Mouse (Mus musculus) hindbrain, embryonic 16.5 days (tissue): ENCODE measurements at regions not wholly inside any gene's neighbourhood (a gene's known extent, or its start where the extent isn't known, plus 50 kb on each side); places are given as distances from the start of the nearest gene placed in this dataset.
A peak's percentile ranks its signal among the peaks of the same experiment; 100 is the strongest.

ENCODE experiments used
- ATAC-seq: fragments of 200-750 bp; cut with Nextera tagmentation; 2 replicates; pipeline ENCODE4 v1.8.0; 2017; ENCODE audit warnings: moderate TSS enrichment, moderate library complexity
- H3K27ac ChIP-seq: fragments of 300-500 bp; sonication (generic); 2 replicates; pipeline ENCODE4 v1.5.1; 2014; ENCODE audit warnings: low read depth, mild to moderate bottlenecking, control low read depth, low read length, moderate library complexity
- H3K27me3 ChIP-seq: fragments of 300-500 bp; sonication (generic); replicated peaks from 2 replicates; pipeline ENCODE4 v1.6.1; 2014; ENCODE audit warnings: low read length; ENCODE audit not compliant: control insufficient read depth, insufficient read depth
- H3K36me3 ChIP-seq: fragments of 300-500 bp; sonication (generic); 2 replicates; pipeline ENCODE4 v1.6.1; 2014; ENCODE audit warnings: mild to moderate bottlenecking, low read length, moderate library complexity, mixed read lengths; ENCODE audit not compliant: control insufficient read depth, insufficient read depth
- H3K4me1 ChIP-seq: fragments of 300-500 bp; sonication (generic); 2 replicates; pipeline ENCODE4 v1.6.1; 2014; ENCODE audit warnings: low read depth, low read length; ENCODE audit not compliant: control insufficient read depth, insufficient read depth
- H3K4me2 ChIP-seq: fragments of 300-500 bp; sonication (generic); 2 replicates; pipeline ENCODE4 v1.6.1; 2014; ENCODE audit warnings: mild to moderate bottlenecking, low read length, control low read depth, moderate library complexity
- H3K4me3 ChIP-seq: fragments of 300-500 bp; sonication (generic); 2 replicates; pipeline ENCODE4 v1.5.1; 2014; ENCODE audit warnings: mild to moderate bottlenecking, low read length, control low read depth, moderate library complexity
- H3K9ac ChIP-seq: fragments of 300-500 bp; sonication (generic); 2 replicates; pipeline ENCODE4 v1.6.1; 2014; ENCODE audit warnings: low read depth, mild to moderate bottlenecking, control low read depth, low read length, moderate library complexity
- H3K9me3 ChIP-seq: fragments of 300-500 bp; sonication (generic); 2 replicates; pipeline ENCODE4 v1.6.1; 2014; ENCODE audit warnings: mild to moderate bottlenecking, low read length, moderate library complexity; ENCODE audit not compliant: control insufficient read depth
- WGBS: fragments of 180-500 bp; shearing (Covaris S2); extraction: QIAGEN DNeasy Blood & Tissue Kit; methylation state at CpG from one replicate; pipeline ENCODE4 v1.1.7; 2014; 5-methylcytosine and 5-hydroxymethylcytosine counted together

GRCm38 (mm10) chr17:72782775-72783174, 53.5 kb upstream of the Ypel5 start:
- Histone ChIP-seq H3K4me1 (no peaks in the 10 kb centered on the region), H3K9ac (no peak overlapping the region), H3K9me3 (no peaks in the 10 kb centered on the region), H3K4me3 (no peak overlapping the region), H3K36me3 (no peaks in the 10 kb centered on the region), H3K27me3 (no peaks in the 10 kb centered on the region), H3K4me2 (no peak overlapping the region), H3K27ac (no peak overlapping the region)
- no peak for ATAC-seq
- 63% methylated on average over 7 of the region's 7 CpGs for WGBS

GRCm38 (mm10) chr17:72781786-72782185, 54.5 kb upstream of the Ypel5 start:
- peak; percentile 83 for ATAC-seq
- H3K4me1 ChIP-seq: no peaks in the 10 kb centered on the region
- WGBS: 22% methylated on average over 6 of the region's 6 CpGs
- H3K27ac ChIP-seq: no peak overlapping the region
- no peaks in the 10 kb centered on the region for H3K9me3 ChIP-seq
- H3K36me3 ChIP-seq: no peaks in the 10 kb centered on the region
- H3K27me3 ChIP-seq: no peaks in the 10 kb centered on the region
- no peak overlapping the region for H3K4me3 ChIP-seq
- no peak overlapping the region for H3K9ac ChIP-seq
- H3K4me2 ChIP-seq: no peak overlapping the region

DNA sequence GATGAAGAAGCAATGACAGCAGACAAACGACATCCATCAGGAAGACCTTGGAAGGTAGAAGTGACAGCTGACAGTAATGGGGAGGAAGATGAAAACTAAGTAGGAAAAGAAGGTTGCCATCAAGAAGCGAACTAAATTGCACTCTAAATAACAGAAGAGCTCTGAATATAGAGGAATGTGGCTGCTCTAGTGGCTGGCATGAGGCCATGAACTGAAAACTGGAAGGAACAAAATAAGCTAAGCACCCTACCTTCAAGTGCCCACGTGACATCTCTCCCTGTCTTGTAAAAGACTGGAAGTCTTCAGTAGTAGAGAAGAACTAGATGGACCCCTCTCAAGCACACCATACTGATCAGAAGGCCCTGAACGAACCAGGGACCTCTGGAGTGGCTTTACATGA, 68.0 kb upstream of the Ypel5 start:
- Histone ChIP-seq H3K27me3 (no peaks in the 10 kb centered on the region), H3K4me2 (no peak overlapping the region), H3K36me3 (no peaks in the 10 kb centered on the region), H3K4me1 (no peaks in the 10 kb centered on the region), H3K4me3 (no peak overlapping the region), H3K9ac (no peak overlapping the region), H3K9me3 (no peaks in the 10 kb centered on the region), H3K27ac (no peak overlapping the region)
- 71% methylated on average over 4 of the region's 4 CpGs for WGBS
- ATAC-seq: no peak

- no peak for ATAC-seq
- H3K4me2 ChIP-seq: no peak overlapping the region
- H3K4me3 ChIP-seq: no peak overlapping the region
- 48% methylated on average over 3 of the region's 3 CpGs for WGBS
- H3K4me1 ChIP-seq: no peaks in the 10 kb centered on the region
- H3K27me3 ChIP-seq: no peaks in the 10 kb centered on the region
- H3K9me3 ChIP-seq: 0 out of 2 replicates have a peak, but pooled peaks cover 2% of the 10 kb centered on the region
- no peak overlapping the region for H3K9ac ChIP-seq
- H3K36me3 ChIP-seq: no peaks in the 10 kb centered on the region
- H3K27ac ChIP-seq: no peak overlapping the region
Observed at GRCm38 (mm10) chr17:72760937-72761336, 75.3 kb upstream of the Ypel5 start.

DNA sequence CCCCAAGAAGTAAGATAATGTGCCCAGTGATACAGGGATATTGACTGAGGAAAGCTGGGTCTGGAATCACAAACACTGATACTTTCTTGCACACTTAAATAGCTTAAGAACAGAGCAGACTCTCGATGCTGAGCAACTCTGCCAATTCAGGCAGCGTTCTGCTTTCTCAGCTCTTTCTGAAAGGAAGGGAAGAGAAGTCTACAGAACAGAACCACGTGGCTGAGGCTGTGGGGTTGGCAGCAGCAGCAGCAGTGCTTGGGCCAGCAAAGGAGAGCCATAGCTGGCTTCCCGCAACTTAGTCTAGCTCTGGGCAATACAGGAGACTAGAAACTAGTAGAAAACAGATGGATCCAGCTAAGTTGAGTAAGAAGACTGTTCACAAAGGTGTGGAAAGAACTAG, 89.8 kb upstream of the Ypel5 start:
- H3K4me3 ChIP-seq: no peak overlapping the region
- H3K9me3 ChIP-seq: peaks cover 2% of the 10 kb centered on the region; the same call in 1 of the 2 replicates
- H3K9ac ChIP-seq: no peak overlapping the region
- WGBS: 69% methylated on average over 4 of the region's 4 CpGs
- H3K27ac ChIP-seq: no peak overlapping the region
- ATAC-seq: no peak
- H3K4me1 ChIP-seq: no peaks in the 10 kb centered on the region
- H3K4me2 ChIP-seq: no peak overlapping the region
- H3K27me3 ChIP-seq: no peaks in the 10 kb centered on the region
- no peaks in the 10 kb centered on the region for H3K36me3 ChIP-seq

GRCm38 (mm10) chr17:72733006-72733405, 103.2 kb upstream of the Ypel5 start:
- Histone ChIP-seq H3K27ac (no peak overlapping the region), H3K27me3 (no peaks in the 10 kb centered on the region), H3K4me3 (no peak overlapping the region), H3K4me2 (no peak overlapping the region), H3K36me3 (no peaks in the 10 kb centered on the region), H3K4me1 (no peaks in the 10 kb centered on the region), H3K9me3 (no peaks in the 10 kb centered on the region), H3K9ac (no peak overlapping the region)
- 82% methylated on average over 1 of the region's 1 CpGs for WGBS
- ATAC-seq: no peak

- ATAC-seq: no peak
- Histone ChIP-seq H3K36me3 (no peaks in the 10 kb centered on the region), H3K27ac (no peak overlapping the region), H3K4me3 (no peak overlapping the region), H3K4me1 (no peaks in the 10 kb centered on the region), H3K9ac (no peak overlapping the region), H3K9me3 (no peaks in the 10 kb centered on the region), H3K4me2 (no peak overlapping the region), H3K27me3 (no peaks in the 10 kb centered on the region)
- 90% methylated on average over 6 of the region's 6 CpGs for WGBS
Observed at GRCm38 (mm10) chr17:72731691-72732090, 104.6 kb upstream of the Ypel5 start.

GRCm38 (mm10) chr17:72731175-72731574, 105.1 kb upstream of the Ypel5 start:
- Histone ChIP-seq H3K36me3 (no peaks in the 10 kb centered on the region), H3K4me2 (no peak overlapping the region), H3K27me3 (no peaks in the 10 kb centered on the region), H3K9me3 (no peaks in the 10 kb centered on the region), H3K4me3 (no peak overlapping the region), H3K27ac (no peak overlapping the region), H3K9ac (no peak overlapping the region), H3K4me1 (no peaks in the 10 kb centered on the region)
- peak; percentile 71; the same call in 1 of the 2 replicates for ATAC-seq
- WGBS: 64% methylated on average over 5 of the region's 5 CpGs

- Histone ChIP-seq H3K36me3 (no peaks in the 10 kb centered on the region), H3K4me3 (no peak overlapping the region), H3K27me3 (no peaks in the 10 kb centered on the region), H3K4me1 (no peaks in the 10 kb centered on the region), H3K4me2 (no peak overlapping the region), H3K9ac (no peak overlapping the region), H3K9me3 (no peaks in the 10 kb centered on the region), H3K27ac (no peak overlapping the region)
- WGBS: 49% methylated on average over 7 of the region's 7 CpGs
- ATAC-seq: no peak
Observed at GRCm38 (mm10) chr17:72720753-72721152, 115.5 kb upstream of the Ypel5 start.

GRCm38 (mm10) chr17:72719618-72720017, 115.2 kb upstream of the Alk start:
- H3K36me3 ChIP-seq: no peaks in the 10 kb centered on the region
- H3K4me1 ChIP-seq: no peaks in the 10 kb centered on the region
- no peak overlapping the region for H3K4me2 ChIP-seq
- no peak overlapping the region for H3K27ac ChIP-seq
- ATAC-seq: no peak
- H3K9ac ChIP-seq: no peak overlapping the region
- WGBS: 45% methylated on average over 4 of the region's 4 CpGs
- H3K4me3 ChIP-seq: no peak overlapping the region
- H3K27me3 ChIP-seq: no peaks in the 10 kb centered on the region
- no peaks in the 10 kb centered on the region for H3K9me3 ChIP-seq
